Mouse (Mus musculus): Measurements from ENCODE around the gene Rab28. TPM values are rescaled to one million over a fixed set of nuclear protein-coding genes. Genes with fewer than 3 reads are reported as not detected.

The Rab28 gene
- polyA plus RNA-seq (2015; fragmentation: Nextera tagmentation; extraction: Ambion mirVana) = 87.4 and 90.1 TPM in 2 replicates

GRCm38 (mm10) chr5:41708051-41708630 lies at the start of gene Rab28:
Gene Rab28, minus strand, starts transcription at chr5:41708157.
- WGBS = 0% methylated on average over 33 of the region's 34 CpGs
- no peaks in the 10 kb centered on the region for H3K36me3 ChIP-seq
- H3K27me3 ChIP-seq = 0 out of 2 replicates have a peak, but pooled peaks cover 2% of the 10 kb centered on the region
- peak; percentile 96 for ATAC-seq (ENCODE audit: low FRiP score, low read depth)
- peak within 1 kb of the TSS; percentile 88 for H3K9ac ChIP-seq
- peak within 1 kb of the TSS; percentile 97 for H3K4me2 ChIP-seq (replicated peaks)
- H3K9me3 ChIP-seq = no peaks in the 10 kb centered on the region
- H3K4me3 ChIP-seq = peak within 1 kb of the TSS; percentile 94
- peak within 1 kb of the TSS; percentile 69 for H3K27ac ChIP-seq
- H3K4me1 ChIP-seq = peaks cover 17% of the 10 kb centered on the region

DNA sequence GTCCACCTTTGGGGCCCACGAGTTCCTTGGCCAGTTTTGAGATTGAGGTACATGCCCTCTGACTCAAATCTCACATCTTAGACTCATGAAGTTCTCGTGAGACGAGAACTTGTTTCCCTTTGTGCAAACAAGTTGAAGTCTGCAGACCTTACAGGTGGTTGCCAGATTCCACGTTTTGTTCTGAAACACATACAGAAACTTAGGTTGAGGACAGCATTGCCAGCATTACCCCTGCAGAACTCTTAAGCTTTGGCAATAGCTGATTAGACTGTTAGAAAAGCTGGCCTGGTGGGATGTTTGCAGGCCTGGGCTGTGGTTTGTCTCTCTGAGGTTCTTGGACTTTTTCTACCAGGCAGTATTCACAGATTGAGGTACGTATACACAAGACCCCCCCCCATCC lies 49.4 kb upstream of the Rab28 start:
- Histone ChIP-seq H3K4me1 (peaks cover 18% of the 10 kb centered on the region), H3K9me3 (no peaks in the 10 kb centered on the region), H3K36me3 (0 out of 2 replicates have a peak, but pooled peaks cover 3% of the 10 kb centered on the region), H3K27me3 (peaks cover 95% of the 10 kb centered on the region), H3K27ac (no peak overlapping the region), H3K4me2 (replicated peaks) (no peak overlapping the region), H3K9ac (no peak overlapping the region), H3K4me3 (no peak overlapping the region)
- no peak for ATAC-seq (ENCODE audit: low FRiP score, low read depth)
- 9% methylated on average over 5 of the region's 5 CpGs for WGBS

DNA sequence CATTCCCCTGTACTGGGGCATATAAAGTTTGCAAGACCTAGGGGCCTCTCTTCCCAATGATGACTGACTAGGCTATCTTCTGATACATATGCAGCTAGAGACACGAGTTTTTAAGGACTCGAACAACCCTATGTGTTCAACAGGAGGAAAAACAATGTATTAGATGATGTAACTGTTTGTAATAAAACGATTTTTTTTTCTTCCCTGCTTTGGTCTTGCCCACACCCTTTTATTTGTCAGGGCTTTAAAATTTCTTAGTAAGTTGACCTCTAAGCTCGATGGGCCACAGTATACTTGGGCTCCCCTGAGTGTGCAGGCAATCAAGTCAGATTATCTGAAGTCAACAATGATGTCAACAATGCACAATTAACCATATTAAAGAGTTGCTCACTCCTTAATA lies 48.4 kb upstream of the Rab28 start:
- WGBS = 4% methylated on average over 4 of the region's 4 CpGs
- no peaks in the 10 kb centered on the region for H3K9me3 ChIP-seq

DNA sequence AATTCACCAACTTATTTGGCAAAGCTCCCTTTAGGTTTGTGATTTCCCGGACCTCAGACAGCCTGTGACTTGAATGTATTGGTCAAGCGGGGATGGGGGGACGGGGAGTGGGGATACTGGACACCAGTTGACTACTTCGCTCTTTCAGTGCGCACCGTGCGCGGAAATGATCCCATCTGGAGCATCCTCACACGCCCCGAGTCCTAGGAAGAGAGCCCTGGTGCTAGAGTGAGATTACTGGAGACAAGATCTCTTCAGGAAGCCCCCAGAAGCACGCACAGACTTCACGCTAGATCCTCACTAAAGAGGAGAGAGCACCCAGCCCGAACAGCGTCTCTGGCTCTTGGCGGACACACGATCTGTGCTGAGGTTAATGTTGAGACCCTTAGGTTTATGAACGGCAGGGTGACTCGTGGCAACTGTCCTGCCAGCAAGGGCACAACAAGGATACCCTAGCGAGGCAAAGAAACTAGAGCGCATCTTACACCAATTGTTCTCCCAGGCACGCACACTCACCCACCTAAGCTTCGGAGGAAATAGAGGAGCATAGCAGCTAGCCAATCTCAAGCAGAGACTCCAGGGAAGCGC lies 47.5 kb upstream of the Rab28 start:
- no peak overlapping the region for H3K9ac ChIP-seq
- H3K27ac ChIP-seq = no peak overlapping the region
- 1% methylated on average over 23 of the region's 23 CpGs for WGBS
- ATAC-seq (ENCODE audit: low FRiP score, low read depth) = no peak
- H3K27me3 ChIP-seq = peaks cover 97% of the 10 kb centered on the region
- H3K4me1 ChIP-seq = 0 out of 2 replicates have a peak, but pooled peaks cover 7% of the 10 kb centered on the region
- peak overlapping the region; percentile 45; the same call in 1 of the 2 replicates for H3K4me2 ChIP-seq (replicated peaks)
- H3K9me3 ChIP-seq = no peaks in the 10 kb centered on the region
- no peaks in the 10 kb centered on the region for H3K36me3 ChIP-seq
- 0 out of 2 replicates have a peak overlapping the region, but pooled peaks have one; percentile 7 for H3K4me3 ChIP-seq

More for the DNA sequence above, 48.4 kb upstream of the Rab28 start:
- H3K4me2 ChIP-seq (replicated peaks) = no peak overlapping the region
- H3K27me3 ChIP-seq = peaks cover 95% of the 10 kb centered on the region
- ATAC-seq (ENCODE audit: low FRiP score, low read depth) = no peak
- no peak overlapping the region for H3K27ac ChIP-seq
- H3K4me3 ChIP-seq = no peak overlapping the region
- H3K9ac ChIP-seq = no peak overlapping the region
- peaks cover 10% of the 10 kb centered on the region for H3K4me1 ChIP-seq
- 0 out of 2 replicates have a peak, but pooled peaks cover 3% of the 10 kb centered on the region for H3K36me3 ChIP-seq

GRCm38 (mm10) chr5:41754836-41755235 lies 46.9 kb upstream of the Rab28 start:
- H3K4me1 ChIP-seq = 0 out of 2 replicates have a peak, but pooled peaks cover 7% of the 10 kb centered on the region
- H3K27ac ChIP-seq = no peak overlapping the region
- no peaks in the 10 kb centered on the region for H3K36me3 ChIP-seq
- no peak for ATAC-seq (ENCODE audit: low FRiP score, low read depth)
- H3K4me3 ChIP-seq = peak overlapping the region; percentile 3
- peak overlapping the region; percentile 45 for H3K4me2 ChIP-seq (replicated peaks)
- WGBS = under 1% methylated on average over 16 of the region's 16 CpGs
- H3K9ac ChIP-seq = no peak overlapping the region
- no peaks in the 10 kb centered on the region for H3K9me3 ChIP-seq
- peaks cover 97% of the 10 kb centered on the region for H3K27me3 ChIP-seq

- under 1% methylated on average over 17 of the region's 17 CpGs for WGBS
- peak overlapping the region; percentile 3 for H3K4me3 ChIP-seq
- no peak for ATAC-seq (ENCODE audit: low FRiP score, low read depth)
- no peak overlapping the region for H3K9ac ChIP-seq
- peak overlapping the region; percentile 45 for H3K4me2 ChIP-seq (replicated peaks)
- H3K27me3 ChIP-seq = peaks cover 99% of the 10 kb centered on the region
- H3K27ac ChIP-seq = no peak overlapping the region
- H3K4me1 ChIP-seq = 0 out of 2 replicates have a peak, but pooled peaks cover 7% of the 10 kb centered on the region
- H3K9me3 ChIP-seq = no peaks in the 10 kb centered on the region
- H3K36me3 ChIP-seq = no peaks in the 10 kb centered on the region
Observed at GRCm38 (mm10) chr5:41754226-41754775, 46.3 kb upstream of the Rab28 start.

DNA sequence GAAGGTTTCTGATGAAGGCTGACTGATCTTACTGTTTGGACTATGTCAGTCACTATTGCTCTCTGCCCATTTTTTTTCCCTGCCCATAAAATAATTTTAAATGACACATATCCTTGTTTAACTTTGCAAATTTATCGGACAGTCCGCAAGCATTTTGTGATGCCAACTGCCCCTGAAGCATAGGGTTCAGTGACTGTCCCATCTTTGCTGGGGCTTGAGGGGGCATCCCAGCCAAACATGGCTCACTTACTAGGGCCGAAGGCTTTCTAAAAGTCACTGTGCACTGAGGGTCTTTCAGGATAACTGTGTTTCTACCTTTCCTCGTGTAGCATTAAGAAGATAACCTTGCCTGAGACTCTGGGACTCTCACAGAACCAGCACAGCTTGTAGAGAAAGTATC lies 44.8 kb upstream of the Rab28 start:
- H3K4me1 ChIP-seq = 0 out of 2 replicates have a peak, but pooled peaks cover 7% of the 10 kb centered on the region
- no peaks in the 10 kb centered on the region for H3K9me3 ChIP-seq
- no peak overlapping the region for H3K4me2 ChIP-seq (replicated peaks)
- ATAC-seq (ENCODE audit: low FRiP score, low read depth) = no peak
- H3K27me3 ChIP-seq = peaks cover 99% of the 10 kb centered on the region
- 30% methylated on average over 4 of the region's 4 CpGs for WGBS
- no peaks in the 10 kb centered on the region for H3K36me3 ChIP-seq
- no peak overlapping the region for H3K4me3 ChIP-seq
- H3K27ac ChIP-seq = no peak overlapping the region
- no peak overlapping the region for H3K9ac ChIP-seq

DNA sequence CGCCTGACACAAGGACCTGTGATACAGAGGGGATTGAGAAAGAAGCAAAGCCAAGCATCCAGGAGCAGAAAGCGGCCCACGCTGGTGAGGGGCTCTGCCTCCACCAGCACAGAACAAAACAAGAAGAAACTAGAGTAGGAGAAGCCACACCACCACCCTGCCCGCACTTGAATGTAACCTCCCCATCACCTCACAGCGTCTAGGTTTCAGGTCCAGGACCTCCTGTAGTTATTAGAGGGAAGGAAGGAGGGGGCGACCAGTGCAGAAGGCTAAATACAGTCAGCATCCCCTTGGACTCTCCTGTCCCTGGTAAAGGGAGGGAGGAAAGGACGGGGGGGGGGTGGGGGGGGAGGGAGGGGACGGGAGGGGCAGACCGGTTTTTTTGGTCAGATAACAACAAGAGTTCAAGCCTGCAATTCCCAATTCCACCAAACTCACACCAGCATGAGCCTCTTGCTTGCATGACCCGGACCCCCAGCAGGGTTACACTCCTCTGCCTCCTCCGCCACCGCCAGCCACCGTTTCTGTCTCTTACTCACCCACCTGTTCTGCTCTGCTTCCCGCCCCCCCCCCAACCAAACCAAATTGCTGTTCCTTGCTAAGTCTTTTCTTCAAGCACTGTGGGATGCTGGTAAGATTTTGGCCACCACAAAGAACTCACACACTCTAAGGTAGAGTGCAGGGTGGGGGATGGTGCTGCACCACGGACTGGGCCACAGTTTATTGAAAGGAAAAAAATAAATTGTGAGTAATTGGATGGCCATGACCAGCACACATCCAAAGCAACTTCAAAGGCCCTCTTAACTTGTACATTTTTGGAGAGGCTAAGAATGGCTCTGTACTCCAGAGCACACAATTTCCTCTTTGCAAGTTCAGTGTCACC lies 37.2 kb upstream of the Rab28 start:
- no peaks in the 10 kb centered on the region for H3K4me1 ChIP-seq
- ATAC-seq (ENCODE audit: low FRiP score, low read depth) = peak; percentile 30
- no peaks in the 10 kb centered on the region for H3K9me3 ChIP-seq
- no peak overlapping the region for H3K9ac ChIP-seq
- peaks cover 98% of the 10 kb centered on the region for H3K27me3 ChIP-seq
- H3K27ac ChIP-seq = no peak overlapping the region
- no peak overlapping the region for H3K4me3 ChIP-seq
- no peak overlapping the region for H3K4me2 ChIP-seq (replicated peaks)
- H3K36me3 ChIP-seq = no peaks in the 10 kb centered on the region
- WGBS = 5% methylated on average over 12 of the region's 15 CpGs

- ATAC-seq (ENCODE audit: low FRiP score, low read depth) = no peak
- Histone ChIP-seq H3K9ac (no peak overlapping the region), H3K27ac (no peak overlapping the region), H3K4me2 (replicated peaks) (no peak overlapping the region), H3K27me3 (peaks cover 93% of the 10 kb centered on the region), H3K9me3 (no peaks in the 10 kb centered on the region), H3K4me3 (no peak overlapping the region), H3K36me3 (no peaks in the 10 kb centered on the region), H3K4me1 (no peaks in the 10 kb centered on the region)
- WGBS = 10% methylated on average over 7 of the region's 7 CpGs
Observed at GRCm38 (mm10) chr5:41744234-41744633, 36.3 kb upstream of the Rab28 start.

GRCm38 (mm10) chr5:41738817-41739216 lies 30.9 kb upstream of the Rab28 start:
- Histone ChIP-seq H3K4me3 (no peak overlapping the region), H3K9ac (no peak overlapping the region), H3K4me1 (peaks cover 13% of the 10 kb centered on the region), H3K27ac (no peak overlapping the region), H3K4me2 (replicated peaks) (no peak overlapping the region), H3K27me3 (peaks cover 66% of the 10 kb centered on the region), H3K36me3 (no peaks in the 10 kb centered on the region), H3K9me3 (no peaks in the 10 kb centered on the region)
- WGBS = 50% methylated on average over 6 of the region's 6 CpGs
- ATAC-seq (ENCODE audit: low FRiP score, low read depth) = no peak

DNA sequence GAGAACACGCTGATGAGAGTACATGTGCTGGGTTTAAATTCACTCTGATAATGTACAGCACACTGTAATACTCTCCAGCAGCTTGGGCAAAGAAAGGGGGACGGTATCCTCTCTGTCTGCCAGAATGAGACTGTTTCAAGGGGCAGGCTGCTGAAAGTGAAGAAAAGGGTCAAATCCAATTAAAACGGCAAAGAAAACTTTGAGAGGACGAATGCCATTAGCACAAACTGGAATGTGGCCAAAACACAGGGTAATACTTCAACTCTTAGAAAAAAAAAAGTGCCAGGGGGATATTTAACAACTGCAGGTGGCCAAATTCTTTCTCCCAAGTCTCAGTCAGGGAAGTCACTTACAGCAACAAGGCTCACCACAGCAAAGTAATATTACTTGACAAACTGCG lies 29.1 kb upstream of the Rab28 start:
- no peak for ATAC-seq (ENCODE audit: low FRiP score, low read depth)
- Histone ChIP-seq H3K27ac (no peak overlapping the region), H3K4me2 (replicated peaks) (no peak overlapping the region), H3K4me3 (no peak overlapping the region), H3K9me3 (no peaks in the 10 kb centered on the region), H3K27me3 (peaks cover 58% of the 10 kb centered on the region), H3K4me1 (peaks cover 13% of the 10 kb centered on the region), H3K9ac (no peak overlapping the region), H3K36me3 (no peaks in the 10 kb centered on the region)
- 31% methylated on average over 5 of the region's 5 CpGs for WGBS

- H3K9me3 ChIP-seq = no peaks in the 10 kb centered on the region
- no peaks in the 10 kb centered on the region for H3K4me1 ChIP-seq
- 80% methylated on average over 1 of the region's 1 CpGs for WGBS
- H3K4me2 ChIP-seq (replicated peaks) = no peak overlapping the region
- H3K9ac ChIP-seq = no peak overlapping the region
- no peak overlapping the region for H3K27ac ChIP-seq
- H3K4me3 ChIP-seq = no peak overlapping the region
- peaks cover 17% of the 10 kb centered on the region; the same call in 1 of the 2 replicates for H3K27me3 ChIP-seq
- no peaks in the 10 kb centered on the region for H3K36me3 ChIP-seq
- no peak for ATAC-seq (ENCODE audit: low FRiP score, low read depth)
Observed at GRCm38 (mm10) chr5:41727017-41727416, 19.1 kb upstream of the Rab28 start.

All from limb, embryonic 13.5 days (tissue).